Mouse (Mus musculus): Measurements from ENCODE around the gene Ppargc1a. TPM values are rescaled to one million over a fixed set of nuclear protein-coding genes. Genes with fewer than 3 reads are reported as not detected.
A peak's percentile ranks its signal among the peaks of the same experiment; 100 is the strongest.

Gene Ppargc1a
- polyA plus RNA-seq, 1 experiment from 2014 or later: 4.5 TPM

- WGBS: 26% methylated on average over 12 of the region's 12 CpGs
- ATAC-seq (ENCODE audit: low FRiP score): 0 out of 2 replicates have a peak, but pooled peaks have one; percentile 53
- peaks cover 8% of the 10 kb centered on the region for H3K4me1 ChIP-seq
- H3K4me3 ChIP-seq: peak overlapping the region; percentile 44
- H3K36me3 ChIP-seq: no peaks in the 10 kb centered on the region
- no peaks in the 10 kb centered on the region for H3K9me3 ChIP-seq (replicated peaks)
- H3K27ac ChIP-seq: no peak overlapping the region
- no peaks in the 10 kb centered on the region for H3K27me3 ChIP-seq
- H3K4me2 ChIP-seq (replicated peaks): peak overlapping the region; percentile 61
- peak overlapping the region; percentile 29; the same call in 1 of the 2 replicates for H3K9ac ChIP-seq
These were observed 15.6 kb downstream of the Ppargc1a start for GRCm38 (mm10) chr5:51551852-51552482.

GRCm38 (mm10) chr5:51547442-51548035, 20.0 kb downstream of the Ppargc1a start:
- H3K36me3 ChIP-seq: no peaks in the 10 kb centered on the region
- no peak for ATAC-seq (ENCODE audit: low FRiP score)
- 80% methylated on average over 6 of the region's 6 CpGs for WGBS
- no peak overlapping the region for H3K9ac ChIP-seq
- H3K4me3 ChIP-seq: no peak overlapping the region
- H3K9me3 ChIP-seq (replicated peaks): no peaks in the 10 kb centered on the region
- H3K27ac ChIP-seq: no peak overlapping the region
- H3K27me3 ChIP-seq: no peaks in the 10 kb centered on the region
- no peak overlapping the region for H3K4me2 ChIP-seq (replicated peaks)
- no peaks in the 10 kb centered on the region for H3K4me1 ChIP-seq

GRCm38 (mm10) chr5:51546817-51547216, 20.7 kb downstream of the Ppargc1a start:
- H3K36me3 ChIP-seq: no peaks in the 10 kb centered on the region
- H3K27me3 ChIP-seq: no peaks in the 10 kb centered on the region
- no peak overlapping the region for H3K4me2 ChIP-seq (replicated peaks)
- H3K4me3 ChIP-seq: no peak overlapping the region
- no peak overlapping the region for H3K27ac ChIP-seq
- no peaks in the 10 kb centered on the region for H3K4me1 ChIP-seq
- no peak overlapping the region for H3K9ac ChIP-seq
- 75% methylated on average over 3 of the region's 3 CpGs for WGBS
- H3K9me3 ChIP-seq (replicated peaks): no peaks in the 10 kb centered on the region
- ATAC-seq (ENCODE audit: low FRiP score): no peak

GRCm38 (mm10) chr5:51545133-51546049, 22.1 kb downstream of the Ppargc1a start:
- no peak overlapping the region for H3K9ac ChIP-seq
- 85% methylated on average over 7 of the region's 7 CpGs for WGBS

GRCm38 (mm10) chr5:51544141-51544735, 23.3 kb downstream of the Ppargc1a start:
- no peak overlapping the region for H3K9ac ChIP-seq
- ATAC-seq (ENCODE audit: low FRiP score): no peak
- 47% methylated on average over 8 of the region's 8 CpGs for WGBS
- no peaks in the 10 kb centered on the region for H3K4me1 ChIP-seq
- H3K36me3 ChIP-seq: no peaks in the 10 kb centered on the region
- no peaks in the 10 kb centered on the region for H3K27me3 ChIP-seq
- no peak overlapping the region for H3K27ac ChIP-seq
- H3K4me3 ChIP-seq: no peak overlapping the region
- H3K9me3 ChIP-seq (replicated peaks): no peaks in the 10 kb centered on the region
- H3K4me2 ChIP-seq (replicated peaks): no peak overlapping the region

More at GRCm38 (mm10) chr5:51545133-51546049, 22.1 kb downstream of the Ppargc1a start:
- Histone ChIP-seq H3K4me3 (no peak overlapping the region), H3K27ac (no peak overlapping the region), H3K27me3 (no peaks in the 10 kb centered on the region), H3K4me2 (replicated peaks) (no peak overlapping the region), H3K36me3 (no peaks in the 10 kb centered on the region), H3K4me1 (no peaks in the 10 kb centered on the region), H3K9me3 (replicated peaks) (no peaks in the 10 kb centered on the region)
- no peak for ATAC-seq (ENCODE audit: low FRiP score)

- 89% methylated on average over 3 of the region's 3 CpGs for WGBS
- Histone ChIP-seq H3K4me2 (replicated peaks) (no peak overlapping the region), H3K36me3 (no peaks in the 10 kb centered on the region), H3K4me3 (no peak overlapping the region), H3K9me3 (replicated peaks) (no peaks in the 10 kb centered on the region), H3K4me1 (no peaks in the 10 kb centered on the region), H3K27ac (no peak overlapping the region), H3K9ac (no peak overlapping the region), H3K27me3 (no peaks in the 10 kb centered on the region; the same call in 1 of the 2 replicates)
- no peak for ATAC-seq (ENCODE audit: low FRiP score)
These were observed 26.0 kb downstream of the Ppargc1a start for GRCm38 (mm10) chr5:51541557-51541956.

- Histone ChIP-seq H3K36me3 (no peaks in the 10 kb centered on the region), H3K4me1 (no peaks in the 10 kb centered on the region), H3K4me2 (replicated peaks) (no peak overlapping the region), H3K9ac (no peak overlapping the region), H3K9me3 (replicated peaks) (no peaks in the 10 kb centered on the region), H3K4me3 (no peak overlapping the region), H3K27ac (no peak overlapping the region), H3K27me3 (no peaks in the 10 kb centered on the region; the same call in 1 of the 2 replicates)
- ATAC-seq (ENCODE audit: low FRiP score): no peak
- 78% methylated on average over 4 of the region's 4 CpGs for WGBS
These were observed 26.7 kb downstream of the Ppargc1a start for GRCm38 (mm10) chr5:51540816-51541215.

GRCm38 (mm10) chr5:51539563-51539962, 28.0 kb downstream of the Ppargc1a start:
- Histone ChIP-seq H3K4me1 (no peaks in the 10 kb centered on the region), H3K9ac (no peak overlapping the region), H3K36me3 (no peaks in the 10 kb centered on the region), H3K27ac (no peak overlapping the region), H3K27me3 (no peaks in the 10 kb centered on the region; the same call in 1 of the 2 replicates), H3K4me3 (no peak overlapping the region), H3K9me3 (replicated peaks) (no peaks in the 10 kb centered on the region), H3K4me2 (replicated peaks) (no peak overlapping the region)
- no peak for ATAC-seq (ENCODE audit: low FRiP score)

GRCm38 (mm10) chr5:51538319-51538718, 29.2 kb downstream of the Ppargc1a start:
- ATAC-seq (ENCODE audit: low FRiP score): no peak
- H3K9ac ChIP-seq: no peak overlapping the region

GRCm38 (mm10) chr5:51537646-51538030, 29.9 kb downstream of the Ppargc1a start:
- H3K27me3 ChIP-seq: no peaks in the 10 kb centered on the region; the same call in 1 of the 2 replicates
- no peak overlapping the region for H3K4me2 ChIP-seq (replicated peaks)
- no peak overlapping the region for H3K4me3 ChIP-seq
- no peaks in the 10 kb centered on the region for H3K36me3 ChIP-seq
- no peak for ATAC-seq (ENCODE audit: low FRiP score)
- H3K27ac ChIP-seq: no peak overlapping the region
- H3K9ac ChIP-seq: no peak overlapping the region
- no peaks in the 10 kb centered on the region for H3K4me1 ChIP-seq
- H3K9me3 ChIP-seq (replicated peaks): no peaks in the 10 kb centered on the region

More at GRCm38 (mm10) chr5:51538319-51538718, 29.2 kb downstream of the Ppargc1a start:
- no peaks in the 10 kb centered on the region for H3K9me3 ChIP-seq (replicated peaks)
- H3K36me3 ChIP-seq: no peaks in the 10 kb centered on the region
- H3K27ac ChIP-seq: no peak overlapping the region
- H3K4me2 ChIP-seq (replicated peaks): no peak overlapping the region
- H3K4me1 ChIP-seq: no peaks in the 10 kb centered on the region
- H3K4me3 ChIP-seq: no peak overlapping the region
- WGBS: 82% methylated on average over 6 of the region's 6 CpGs
- no peaks in the 10 kb centered on the region; the same call in 1 of the 2 replicates for H3K27me3 ChIP-seq

GRCm38 (mm10) chr5:51537009-51537645, 30.4 kb downstream of the Ppargc1a start:
- no peaks in the 10 kb centered on the region for H3K36me3 ChIP-seq
- no peak overlapping the region for H3K27ac ChIP-seq
- no peak for ATAC-seq (ENCODE audit: low FRiP score)
- H3K4me3 ChIP-seq: no peak overlapping the region
- H3K4me1 ChIP-seq: no peaks in the 10 kb centered on the region
- H3K4me2 ChIP-seq (replicated peaks): no peak overlapping the region
- no peaks in the 10 kb centered on the region for H3K9me3 ChIP-seq (replicated peaks)
- H3K27me3 ChIP-seq: no peaks in the 10 kb centered on the region; the same call in 1 of the 2 replicates
- WGBS: 82% methylated on average over 7 of the region's 7 CpGs
- no peak overlapping the region for H3K9ac ChIP-seq

Data from hindbrain, embryonic 12.5 days (tissue).